Mouse (Mus musculus) yolk sac, embryonic 10.5 days (tissue): Measurements from ENCODE around the gene Olfr1324.
"Not testable (repeated sequence)": the region's sequence is repeated elsewhere in the genome, so short reads cannot be mapped to it uniquely, and the experiment has no call there.

Experiments used
- DNase-seq: peaks from one replicate; pipeline ENCODE4 v3.0.0-alpha.2; 2017; ENCODE audit warnings: low spot score

The Olfr1324 gene

DNA sequence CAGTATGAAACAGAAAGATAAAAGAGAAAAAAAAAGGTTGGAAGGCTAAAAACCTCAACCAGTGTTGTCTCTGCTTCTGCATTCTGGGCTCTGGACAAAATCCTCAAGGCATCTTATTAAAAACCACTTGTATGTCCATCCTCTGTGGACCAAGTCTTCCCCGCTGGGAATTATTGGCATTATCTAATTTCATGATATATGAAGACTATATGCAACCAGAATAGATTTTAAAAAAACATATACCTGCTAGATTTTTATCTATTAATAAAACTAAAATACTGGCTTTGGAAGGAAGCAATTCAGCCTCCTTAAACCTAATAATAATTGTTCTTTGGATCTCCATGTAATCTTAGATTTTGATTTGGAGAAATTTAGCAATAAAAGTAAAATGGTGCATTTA, at the start of gene Olfr1324:
Olfr1324 (minus strand) TSS at position 101 of the 400 bp plus-strand sequence.
- DNase-seq: no peak

DNA sequence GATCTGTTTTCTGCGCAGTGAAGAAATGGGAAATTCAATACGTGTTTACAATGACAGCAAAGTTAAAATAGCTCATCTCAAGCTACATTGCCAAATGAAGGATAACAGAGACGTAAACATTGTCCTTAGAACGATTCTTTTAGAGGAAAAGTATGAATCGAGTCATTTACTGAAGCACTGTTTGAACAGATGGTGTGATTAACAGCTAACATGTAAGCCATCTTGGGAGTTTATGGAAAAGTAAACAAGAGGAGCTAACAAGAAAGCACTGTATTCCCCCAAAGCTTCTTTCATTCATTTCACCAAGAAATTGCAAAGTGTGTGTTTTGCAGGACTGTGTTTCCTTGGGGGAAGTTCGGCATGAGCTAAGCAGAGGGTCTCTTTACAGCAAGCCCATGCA, 42.0 kb upstream of the Olfr1324 start:
- DNase-seq: not testable (repeated sequence)

DNA sequence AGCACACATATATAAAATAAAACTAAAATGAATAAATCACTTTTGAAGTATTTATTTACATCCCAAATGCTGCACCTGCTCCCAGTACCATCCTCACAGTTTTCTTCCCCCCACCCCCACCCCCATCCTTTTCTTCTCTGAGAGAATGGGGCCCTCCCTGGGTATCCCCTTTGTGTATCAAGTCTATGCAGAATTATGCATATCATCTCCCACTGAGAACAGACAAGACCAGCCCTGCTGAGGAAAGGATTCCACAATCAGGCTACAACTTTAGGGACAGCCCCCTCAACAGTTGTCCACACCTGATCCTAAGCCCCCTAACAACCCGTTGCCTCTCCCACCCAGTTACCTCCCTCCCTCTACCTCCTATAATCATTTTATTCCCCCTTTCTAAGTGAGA, 27.8 kb upstream of the Olfr1324 start:
- no peak for DNase-seq

DNA sequence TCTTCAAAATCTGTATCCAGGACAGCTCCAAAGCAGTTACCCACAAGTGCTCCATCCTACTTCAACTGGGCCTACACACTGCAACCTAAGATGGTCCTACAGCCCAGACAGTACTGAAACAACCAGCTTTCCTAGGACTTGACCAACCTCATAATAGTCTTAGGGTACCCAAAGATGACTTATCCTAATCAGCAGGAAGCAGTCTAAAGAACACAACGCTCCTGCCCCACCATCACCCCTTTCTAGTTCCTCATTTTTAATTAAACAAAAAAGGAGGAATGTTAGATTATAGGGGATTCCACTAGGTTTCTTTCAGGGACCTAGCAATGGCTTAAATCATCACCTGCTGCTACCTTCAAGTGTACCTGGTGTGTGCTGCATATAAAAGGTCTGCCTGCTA, 15.1 kb upstream of the Olfr1324 start:
- DNase-seq: no peak

DNA sequence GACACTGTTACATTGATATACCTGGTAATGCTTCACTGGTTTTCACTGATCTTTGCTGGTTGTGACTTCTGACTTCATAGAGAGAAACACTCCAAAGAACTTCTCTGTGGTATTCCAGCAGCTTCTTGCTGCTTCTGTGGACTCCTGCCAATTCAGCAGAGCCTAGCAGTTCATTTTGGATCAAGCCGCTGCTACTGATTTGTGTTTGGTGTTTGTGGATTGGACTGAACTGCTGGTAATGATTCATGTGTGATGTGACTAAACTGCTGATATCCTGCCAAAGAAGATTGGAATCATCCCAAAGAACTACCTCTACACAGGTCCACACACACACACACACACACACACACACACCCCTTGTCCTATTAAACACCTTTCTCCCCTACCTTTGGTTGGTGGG, 14.4 kb upstream of the Olfr1324 start:
- no peak for DNase-seq

DNA sequence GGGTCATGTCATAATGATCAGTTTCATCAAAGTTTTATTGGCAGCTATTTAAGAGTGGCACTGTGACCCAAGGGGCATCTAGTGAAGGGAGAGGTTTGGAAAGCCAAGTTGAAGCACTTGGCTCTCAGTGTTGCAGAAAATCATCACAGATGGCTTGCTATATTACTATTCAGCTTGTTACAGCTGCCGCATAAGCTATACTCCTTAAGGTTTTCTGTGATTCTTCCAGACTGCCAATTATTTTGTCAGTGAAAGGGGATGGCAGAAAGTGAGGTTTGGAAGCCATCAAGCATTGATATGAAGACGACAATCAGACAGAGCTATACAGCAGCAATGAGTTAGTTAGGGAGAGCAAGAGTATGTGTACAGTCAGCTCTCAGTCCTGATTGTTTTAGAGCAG, 4.2 kb upstream of the Olfr1324 start:
- no peak for DNase-seq

DNA sequence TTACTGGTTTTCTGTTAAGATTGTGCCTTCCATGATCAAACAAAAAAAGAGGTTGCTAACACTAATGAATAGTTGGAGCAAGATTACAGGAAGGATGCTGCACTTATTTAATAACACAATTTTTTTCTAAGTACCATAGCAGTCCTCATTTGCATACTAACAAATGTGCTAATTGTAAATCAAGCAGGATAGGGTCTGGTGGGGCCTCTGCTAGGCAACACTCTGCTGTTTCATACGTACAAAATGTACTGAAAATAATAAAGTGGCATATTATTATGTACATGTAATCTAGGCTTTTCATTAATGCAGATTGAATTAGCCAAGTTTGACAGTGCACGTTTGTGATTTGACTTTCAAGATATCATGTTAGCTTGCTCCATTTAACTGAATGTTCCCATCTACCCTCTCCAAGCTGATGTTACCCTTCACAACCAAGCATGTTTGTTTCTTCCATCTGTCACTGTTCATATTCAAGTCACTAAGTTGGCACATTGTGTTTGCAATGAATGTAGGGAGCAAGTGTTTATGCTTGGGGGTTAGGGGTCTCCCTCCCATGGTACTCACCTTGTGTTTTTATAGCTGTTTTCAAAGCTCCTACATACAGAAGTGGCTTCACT, 478 bp downstream of the Olfr1324 start:
- no peak for DNase-seq

DNA sequence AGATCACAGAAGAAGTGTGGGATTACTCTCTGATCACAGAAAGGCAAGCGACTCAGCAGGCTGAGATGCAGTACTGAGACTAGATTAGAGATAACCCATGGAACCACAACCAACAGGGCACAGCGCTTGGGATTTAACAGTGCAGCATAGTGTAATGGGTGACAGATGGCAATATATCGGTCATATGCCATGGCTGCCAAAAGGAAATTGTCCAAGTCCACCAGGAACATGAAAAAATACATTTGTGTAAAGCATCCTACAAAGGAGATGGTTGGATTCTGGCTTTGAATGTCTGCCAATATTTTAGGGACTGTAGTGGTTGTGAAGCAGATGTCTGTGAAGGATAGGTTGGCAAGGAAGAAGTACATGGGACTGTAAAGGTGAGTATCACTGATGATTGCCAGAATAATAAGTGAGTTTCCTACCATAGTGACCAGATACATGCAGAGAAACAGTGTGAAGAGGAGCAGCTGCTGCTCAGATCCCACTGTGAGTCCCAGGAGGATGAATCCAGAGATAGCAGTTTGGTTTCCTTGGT, 2.3 kb downstream of the Olfr1324 start:
- DNase-seq: no peak

DNA sequence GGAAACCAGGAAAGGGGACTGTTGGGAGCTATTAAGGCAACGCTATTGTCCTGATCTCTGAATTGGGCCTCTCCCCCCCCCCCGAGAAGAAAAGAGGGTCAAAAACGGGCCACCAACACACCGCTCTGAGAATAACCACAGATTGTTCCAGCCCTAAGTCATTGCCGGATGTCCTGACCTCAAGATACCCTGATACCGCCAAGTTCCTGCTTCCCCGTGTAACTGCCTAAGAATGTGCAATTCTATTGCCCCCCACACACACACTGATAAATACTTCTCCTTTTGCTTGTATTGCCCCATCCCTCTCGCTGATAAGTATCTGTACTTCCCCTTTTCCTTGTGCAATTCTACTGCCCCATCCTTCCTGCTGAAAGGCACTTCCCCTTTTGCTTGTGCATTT, 17.9 kb downstream of the Olfr1324 start:
- not testable (repeated sequence) for DNase-seq

DNA sequence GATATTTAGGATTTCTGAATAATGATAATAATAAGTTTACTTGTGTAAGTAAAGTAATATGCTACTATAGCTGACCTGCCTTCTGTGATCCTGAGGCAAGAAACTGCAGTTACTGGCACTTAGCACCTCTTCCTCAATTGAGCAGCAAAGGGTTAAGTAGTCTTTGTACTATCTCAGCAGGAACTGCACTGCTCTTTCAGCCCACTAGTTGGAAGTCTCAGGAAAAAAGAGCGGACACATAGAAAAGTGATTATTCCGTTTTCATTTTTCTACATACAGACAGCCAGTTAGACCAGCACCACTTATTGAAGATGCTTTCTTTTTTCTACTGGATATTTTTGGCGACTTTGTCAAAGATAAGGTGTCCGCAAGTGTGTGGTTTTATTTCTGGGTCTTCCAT, 37.7 kb downstream of the Olfr1324 start:
- DNase-seq: not testable (repeated sequence)

DNA sequence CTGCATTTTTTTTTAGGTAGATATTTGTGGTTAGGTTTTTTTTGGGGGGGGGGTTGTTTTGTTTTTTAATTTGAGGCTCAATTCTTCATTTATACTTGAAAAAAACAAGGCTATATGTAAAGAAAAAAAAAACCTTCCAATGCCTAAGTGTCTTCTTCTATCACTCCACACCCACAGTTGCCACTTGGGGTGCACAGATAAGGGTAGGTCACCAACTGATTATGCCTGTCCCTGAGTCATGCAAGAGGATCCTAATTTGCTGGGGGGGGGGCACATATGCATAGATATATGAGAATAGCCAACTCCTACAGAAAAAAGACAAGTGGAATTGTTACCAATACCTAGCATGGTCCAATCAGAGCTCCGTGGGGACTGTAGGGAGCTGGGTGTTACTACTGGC, 53.3 kb downstream of the Olfr1324 start:
- no peak for DNase-seq
